In the genomic region with DNA sequence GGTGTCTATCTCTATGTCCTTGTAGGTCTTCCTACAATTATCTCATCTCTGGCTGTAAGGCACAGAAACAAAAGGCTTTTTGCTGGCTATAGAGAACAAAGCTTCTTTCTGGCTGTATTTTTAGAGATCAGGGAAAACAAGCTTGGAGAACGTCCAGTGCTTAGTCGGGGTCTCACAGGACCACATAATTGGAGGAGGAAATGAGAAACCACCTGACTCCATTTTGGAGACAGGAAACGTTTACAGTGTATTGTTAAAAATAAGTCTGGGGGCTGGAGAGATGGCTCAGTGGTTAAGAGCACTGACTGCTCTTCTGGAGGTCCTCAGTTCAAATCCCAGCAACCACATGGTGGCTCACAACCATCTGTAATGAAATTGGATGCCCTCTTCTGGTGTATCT, we compare ENCODE assay signal across 7 mouse cellular contexts. TPM values are rescaled to one million over a fixed set of nuclear protein-coding genes. Genes with fewer than 3 reads are reported as not detected.
"Had no signal": no experiment of that assay in that cellular context is flagged by ENCODE, and none has a peak within 500 bp of the region (broad histone marks: within the 10 kb centered on the region; RNA-seq: fewer than 3 reads in every experiment).

No protein-coding gene starts in this region.

RNA-seq across cellular contexts. Expression of gene Ly6c1, which starts 6.8 kb away (rescaled TPM):
- total RNA-seq: monocyte, adult 5-6 weeks had no signal
- polyA plus RNA-seq: macrophage had no signal

RNA-seq across cellular contexts. Expression of gene Ly6c2, which starts 56.3 kb away (rescaled TPM):
- total RNA-seq: midbrain, postnatal 0 days had no signal
- polyA plus RNA-seq: midbrain, embryonic 11.5 days; midbrain, embryonic 13.5 days; neural tube, embryonic 12.5 days; neural tube, embryonic 14.5 days had no signal

RNA-seq across cellular contexts. Expression of gene Ly6a, which starts 57.6 kb away (rescaled TPM):
- polyA plus RNA-seq: midbrain, embryonic 11.5 days; neural tube, embryonic 12.5 days had no signal
